Mouse (Mus musculus) layer of hippocampus, adult 11-12 months (tissue): ENCODE results near the gene Hps5.
"Not testable (repeated sequence)": the region's sequence is repeated elsewhere in the genome, so short reads cannot be mapped to it uniquely, and the experiment has no call there.

Experiments used
- DNase-seq: peaks from one replicate; pipeline ENCODE4 v3.0.0; 2022; ENCODE audit warnings: low spot score

Hps5 gene

DNA sequence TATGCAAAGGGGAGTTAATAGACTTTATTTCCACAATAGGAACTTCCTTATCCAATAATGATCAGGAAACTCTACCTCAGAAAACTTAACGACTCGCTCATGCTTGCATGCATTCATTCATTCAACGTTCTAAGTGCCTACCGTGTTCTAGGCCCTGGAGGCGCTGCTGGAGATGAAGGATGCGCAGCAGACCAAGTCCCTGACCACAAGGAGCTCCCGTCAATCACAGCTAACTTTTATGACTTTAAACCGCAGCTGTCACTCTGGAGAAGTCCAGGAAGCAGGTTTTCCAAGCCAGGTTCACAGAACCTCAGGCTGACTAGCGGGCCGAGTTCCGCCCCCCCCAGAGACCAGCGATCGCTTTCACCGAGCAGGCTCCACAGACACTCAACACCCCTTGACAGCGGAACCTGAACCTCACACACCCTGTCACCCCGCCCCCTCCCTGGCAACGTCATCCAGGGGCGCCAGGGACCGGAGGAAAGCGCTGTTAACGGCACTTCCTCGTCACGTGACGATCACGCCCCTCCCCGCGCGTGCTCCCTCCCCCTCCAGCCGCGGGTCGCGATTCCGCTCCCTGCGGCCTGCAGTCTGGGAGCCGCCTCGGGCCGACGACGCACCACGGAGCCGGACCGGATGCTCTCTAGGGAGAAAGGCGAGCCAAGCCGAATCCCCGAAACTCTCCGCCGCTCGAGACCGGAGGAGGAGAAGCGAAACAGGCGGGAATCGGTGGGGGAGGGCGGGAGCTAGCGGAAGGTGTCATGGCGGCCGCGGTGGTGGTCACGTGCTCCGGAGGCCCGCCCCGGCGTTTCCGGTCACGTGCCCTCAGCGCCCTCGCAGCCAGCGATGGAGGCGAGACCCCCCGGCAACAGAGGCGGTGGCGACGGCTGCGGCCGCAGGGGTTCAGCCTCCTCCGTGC, at the start of gene Hps5, which contains the start of gene Gtf2h1:
Gene Hps5, minus strand, starts transcription at position 778 of the 919 bp plus-strand sequence.
Gene Gtf2h1, plus strand, starts transcription at position 817 of the 919 bp plus-strand sequence.
- peak; percentile 97 for DNase-seq

DNA sequence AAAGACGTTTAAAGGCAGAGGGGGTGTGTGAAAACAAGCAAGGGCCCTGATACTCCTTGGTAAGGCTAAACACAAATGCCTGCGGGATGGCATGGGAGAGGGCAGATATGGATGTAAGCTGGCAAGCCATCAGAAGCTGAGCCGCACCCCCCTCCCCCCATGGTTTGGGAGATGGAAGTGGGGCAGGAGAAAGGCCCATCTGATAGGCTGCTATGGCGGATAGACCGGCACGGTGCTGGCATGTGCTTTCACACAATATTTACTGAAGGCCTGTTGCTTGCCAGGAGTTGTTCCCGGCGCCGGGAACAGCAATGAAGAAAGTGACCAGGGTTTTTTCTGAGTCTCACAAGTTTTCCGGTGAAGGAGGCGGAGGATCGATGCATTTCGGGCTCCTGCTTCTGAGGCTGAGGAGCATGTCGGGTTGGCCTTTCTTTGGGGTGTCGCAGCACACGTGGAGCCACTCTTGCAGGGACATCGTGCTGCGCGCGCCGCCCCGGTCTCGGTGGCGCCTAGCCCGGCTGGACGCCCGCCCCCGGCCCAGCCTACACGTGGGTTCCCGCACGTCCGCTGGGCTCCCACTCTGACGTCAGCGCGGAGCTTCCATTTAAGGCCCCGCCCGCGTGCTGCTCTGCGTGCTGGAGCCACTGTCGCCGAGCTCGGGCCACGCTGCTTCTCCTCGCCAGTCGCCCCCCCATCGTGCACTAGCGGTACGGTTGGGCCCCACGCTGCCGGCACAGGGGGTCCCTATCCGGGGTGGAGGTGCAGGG, 49.5 kb upstream of the Hps5 start:
- peak; percentile 91 for DNase-seq

DNA sequence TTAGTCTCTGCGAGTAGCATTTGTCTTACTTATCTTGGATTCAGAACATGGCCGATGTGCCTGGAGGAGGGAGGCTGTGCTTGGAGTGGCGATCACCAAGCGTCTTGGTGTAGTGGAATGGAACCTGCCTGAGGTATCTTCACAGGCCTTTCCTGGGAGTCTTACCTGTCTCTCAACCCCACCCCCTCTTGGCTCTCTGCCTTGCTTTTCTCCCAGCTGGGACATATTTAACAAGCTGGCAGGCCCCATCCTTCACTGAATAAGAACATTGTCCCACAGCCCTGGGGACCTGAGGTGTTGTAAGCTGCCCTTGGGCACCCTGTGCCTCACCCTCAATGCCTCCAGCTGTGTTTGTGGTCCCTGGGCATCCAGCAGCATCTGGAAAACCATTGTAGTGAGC, 47.7 kb upstream of the Hps5 start:
- DNase-seq = no peak

DNA sequence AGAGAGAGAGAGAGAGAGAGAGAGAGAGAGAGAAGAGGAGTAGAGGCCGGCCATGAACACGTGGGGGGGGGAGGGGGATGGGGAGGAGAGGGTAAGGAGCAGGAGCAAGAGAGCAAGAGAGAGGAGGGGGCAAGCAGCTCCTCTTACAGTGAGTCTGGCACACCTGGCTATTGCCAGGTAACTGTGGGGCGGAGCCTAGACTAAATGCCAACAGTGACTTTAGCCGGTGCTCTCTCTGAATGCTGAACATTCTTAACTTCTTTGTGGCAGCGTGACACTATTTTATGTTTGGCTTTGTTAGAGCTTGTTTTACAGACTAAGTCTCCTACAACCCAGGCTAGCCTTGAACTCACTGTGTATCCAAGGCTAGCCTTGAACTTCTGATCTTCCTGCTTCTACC, 46.4 kb upstream of the Hps5 start:
- no peak for DNase-seq

DNA sequence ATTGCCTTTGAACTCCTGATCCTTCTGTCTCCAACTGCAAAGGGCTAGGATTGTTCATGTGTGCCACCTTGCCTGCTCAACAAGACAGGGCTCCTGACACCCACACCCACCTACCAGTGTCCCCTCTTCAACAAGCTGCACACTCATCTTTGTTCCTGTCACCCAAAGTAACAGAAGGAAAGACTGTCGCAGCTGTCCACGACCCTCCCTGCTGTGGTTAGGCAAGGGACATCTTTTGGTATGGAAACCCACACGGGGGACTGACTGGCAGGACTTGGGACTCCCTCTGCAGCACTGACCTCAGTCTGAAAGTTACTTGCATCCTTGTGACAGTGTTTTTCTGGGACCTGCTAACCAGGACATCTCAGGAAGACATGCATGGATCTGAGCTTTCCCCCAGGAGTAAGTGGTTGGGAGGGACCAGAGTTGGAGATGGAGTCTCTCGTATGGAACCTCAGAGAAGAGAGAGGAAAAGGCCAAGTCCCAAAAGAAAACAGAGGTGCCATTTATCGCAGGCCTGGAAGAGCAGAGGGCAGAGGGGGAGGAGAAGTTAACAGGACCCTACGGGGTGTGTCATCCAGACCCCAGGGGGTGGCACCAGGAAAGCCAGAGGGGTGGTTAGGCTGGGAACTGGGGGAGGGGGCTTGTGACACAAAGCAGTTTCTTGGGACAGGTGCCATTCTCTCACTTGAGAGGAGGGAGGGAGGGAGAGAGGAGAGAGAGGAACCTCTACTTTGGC, 45.1 kb upstream of the Hps5 start, which contains the start of gene Ldha:
Gene Ldha, plus strand, starts transcription at position 689 of the 739 bp plus-strand sequence.
- DNase-seq = no peak

DNA sequence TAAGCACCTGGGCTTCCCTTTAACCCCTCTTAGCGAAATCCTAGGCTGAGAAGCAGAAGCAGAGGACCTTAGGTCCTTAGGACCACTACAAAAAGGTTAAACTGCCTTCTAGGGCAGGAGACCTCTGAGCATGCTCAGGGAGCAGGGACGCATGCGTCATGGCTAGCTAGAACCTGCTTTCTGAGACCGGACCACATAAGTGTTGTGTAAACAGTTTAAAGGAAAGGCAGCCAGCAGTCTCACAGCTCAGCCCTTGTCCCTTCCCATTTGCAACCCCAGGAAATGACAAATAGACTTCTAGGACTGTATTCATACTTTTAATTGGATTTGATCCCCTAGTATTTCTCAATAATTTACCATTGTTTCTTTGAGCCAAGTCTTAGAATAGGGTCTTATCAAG, 44.5 kb upstream of the Hps5 start:
- DNase-seq = no peak

DNA sequence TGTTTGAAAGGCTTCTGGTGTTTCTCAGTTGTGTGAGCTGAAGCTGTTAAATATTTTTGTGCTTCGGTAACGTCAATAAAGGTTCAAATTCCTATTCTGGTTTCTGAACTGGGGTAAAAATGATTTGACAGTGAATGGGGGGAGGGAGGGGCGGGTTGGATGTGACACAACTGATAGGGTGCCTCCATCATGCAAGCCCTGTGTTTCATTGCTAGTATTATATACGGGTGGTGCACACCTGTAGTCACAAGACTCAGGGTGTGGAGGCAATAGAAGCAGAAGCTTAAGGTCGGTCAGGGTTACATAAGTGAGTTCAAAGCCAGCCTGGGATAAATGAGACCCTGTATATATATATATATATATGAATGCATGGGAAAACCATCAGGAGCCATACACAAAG, 44.0 kb upstream of the Hps5 start:
- no peak for DNase-seq

DNA sequence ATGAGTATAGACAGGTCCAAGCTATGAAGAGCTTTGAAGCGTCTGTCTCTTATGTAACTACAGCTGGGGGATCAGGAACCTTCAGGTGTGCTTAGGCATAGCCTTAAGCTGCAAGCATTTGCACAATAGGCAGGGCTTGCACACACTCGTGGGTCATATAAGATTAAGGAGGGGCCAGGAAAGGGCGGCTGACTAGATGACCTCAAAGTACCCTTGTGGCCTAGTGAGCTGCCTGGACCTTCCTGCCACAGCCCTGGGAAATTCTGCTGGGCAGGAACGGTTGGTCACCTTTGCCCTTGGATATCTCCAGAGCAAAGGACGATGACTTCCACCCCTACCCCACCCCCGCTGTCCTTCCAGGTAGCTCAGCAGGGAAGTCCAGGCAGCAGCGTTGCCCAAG, 43.6 kb upstream of the Hps5 start:
- no peak for DNase-seq

DNA sequence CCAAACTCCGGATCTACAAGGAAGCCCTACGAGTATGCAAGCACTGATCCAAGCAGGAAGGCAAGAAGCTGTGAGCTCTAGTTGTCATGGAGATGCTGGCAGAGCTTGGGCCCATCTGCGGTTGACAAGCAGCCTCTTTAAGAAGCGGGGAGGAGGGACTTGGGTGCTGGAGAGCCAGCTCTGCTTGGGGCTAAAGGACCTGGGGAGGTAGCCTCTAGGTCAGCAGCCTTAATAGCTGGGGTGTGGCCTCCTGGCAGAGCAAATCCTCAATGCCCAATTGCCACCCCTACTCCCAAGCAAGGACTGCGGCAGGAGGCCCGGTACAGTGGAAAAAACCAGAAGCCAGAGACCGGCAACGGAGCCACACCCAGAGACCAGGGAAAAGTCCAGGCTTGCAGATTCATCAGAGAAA, 43.0 kb upstream of the Hps5 start:
- peak; percentile 80 for DNase-seq

DNA sequence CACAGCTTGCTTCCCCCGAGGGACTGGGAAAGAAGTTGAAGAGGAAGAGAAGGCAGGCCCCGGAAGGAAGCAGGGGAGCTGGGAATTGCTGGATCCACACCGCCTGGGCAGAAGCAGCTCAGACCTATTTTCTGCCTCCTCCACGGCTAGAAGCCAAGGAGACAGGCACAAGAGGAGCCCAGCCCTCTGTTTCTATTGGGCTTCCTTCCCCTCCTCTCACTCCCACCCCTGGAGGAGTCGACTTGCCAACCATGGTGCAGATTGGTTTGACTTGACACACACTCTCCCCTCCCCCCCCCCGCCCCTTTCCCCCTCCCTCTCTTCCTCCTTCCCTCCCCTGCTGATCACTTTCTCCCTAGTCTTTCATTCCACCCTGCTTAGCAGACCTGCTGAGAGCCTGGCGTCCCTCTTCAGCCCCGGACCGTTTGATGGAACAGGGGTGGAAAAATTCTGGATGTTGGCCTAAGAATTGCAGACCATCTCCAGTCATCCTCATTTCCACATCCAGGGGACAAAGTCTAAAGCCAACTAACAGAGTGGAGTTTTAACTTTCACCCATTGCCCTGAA, 42.3 kb upstream of the Hps5 start:
- DNase-seq = no peak

DNA sequence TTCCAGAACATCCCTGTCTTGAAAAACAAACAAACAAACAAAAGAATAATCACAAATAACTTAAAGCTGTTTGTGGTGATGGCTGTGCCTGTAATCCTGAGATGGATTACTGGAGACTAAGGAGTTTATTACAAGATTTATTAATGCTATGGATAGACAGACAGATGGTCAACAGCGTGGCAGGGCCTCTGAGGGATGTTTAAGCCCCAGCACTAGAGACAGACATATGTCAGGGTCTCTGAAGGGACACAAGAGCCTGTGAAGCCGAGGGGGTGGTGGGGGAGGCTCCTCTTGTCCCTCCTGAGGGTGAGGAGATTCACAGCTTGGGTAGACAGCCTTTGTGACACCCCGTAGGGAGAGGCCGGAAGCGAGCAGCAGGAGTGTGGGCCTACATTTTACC, 41.2 kb upstream of the Hps5 start:
- no peak for DNase-seq

DNA sequence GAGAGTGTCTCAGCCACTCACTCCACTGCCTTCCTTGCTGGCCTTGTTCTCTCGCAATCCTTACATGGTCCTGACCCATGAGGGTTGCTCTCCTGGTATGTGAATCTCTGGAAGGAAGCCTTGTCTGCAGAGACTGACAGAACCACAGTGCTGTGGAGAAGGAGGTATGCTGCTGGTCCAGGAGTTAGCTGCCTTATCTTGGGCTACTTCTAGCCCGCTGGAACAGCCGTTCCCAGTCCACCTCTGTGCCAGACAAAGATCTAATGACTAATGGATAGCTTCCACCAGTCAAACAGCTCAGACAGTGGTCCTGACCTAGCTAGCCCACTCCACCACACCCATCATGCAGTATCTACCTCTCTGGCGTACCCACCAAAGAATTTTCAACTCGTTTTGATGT, 40.5 kb upstream of the Hps5 start:
- no peak for DNase-seq

DNA sequence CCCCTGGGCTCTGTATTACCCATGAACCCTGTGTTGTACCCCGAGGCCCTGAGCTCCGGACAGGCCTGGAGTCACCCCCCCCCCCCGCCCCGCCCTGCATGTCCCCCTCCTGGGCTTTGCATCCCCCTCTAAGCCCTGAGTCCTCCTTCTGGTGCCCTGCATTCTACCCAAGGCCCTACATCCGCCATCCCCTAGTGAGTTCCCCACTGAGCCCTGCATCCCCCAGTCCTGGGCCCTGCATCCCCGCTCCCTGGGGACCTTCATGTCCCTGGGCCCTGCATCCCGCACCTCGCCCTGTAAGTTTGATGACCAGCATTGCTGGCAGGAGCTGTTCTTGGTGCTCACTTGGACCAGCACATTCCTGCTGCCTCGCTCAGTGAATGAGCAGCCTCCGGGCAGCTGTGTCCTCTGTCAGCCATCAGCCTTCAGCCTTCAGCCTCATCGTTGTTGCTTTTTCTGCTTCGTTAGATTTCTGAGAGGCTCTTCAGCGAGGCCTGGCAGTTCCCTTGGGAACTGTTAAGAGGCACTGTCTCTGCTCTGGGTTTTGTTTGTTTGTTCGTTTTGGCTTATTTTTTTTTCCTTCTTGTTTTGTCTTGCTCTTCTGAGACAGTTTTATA, 39.2 kb upstream of the Hps5 start:
- no peak for DNase-seq

DNA sequence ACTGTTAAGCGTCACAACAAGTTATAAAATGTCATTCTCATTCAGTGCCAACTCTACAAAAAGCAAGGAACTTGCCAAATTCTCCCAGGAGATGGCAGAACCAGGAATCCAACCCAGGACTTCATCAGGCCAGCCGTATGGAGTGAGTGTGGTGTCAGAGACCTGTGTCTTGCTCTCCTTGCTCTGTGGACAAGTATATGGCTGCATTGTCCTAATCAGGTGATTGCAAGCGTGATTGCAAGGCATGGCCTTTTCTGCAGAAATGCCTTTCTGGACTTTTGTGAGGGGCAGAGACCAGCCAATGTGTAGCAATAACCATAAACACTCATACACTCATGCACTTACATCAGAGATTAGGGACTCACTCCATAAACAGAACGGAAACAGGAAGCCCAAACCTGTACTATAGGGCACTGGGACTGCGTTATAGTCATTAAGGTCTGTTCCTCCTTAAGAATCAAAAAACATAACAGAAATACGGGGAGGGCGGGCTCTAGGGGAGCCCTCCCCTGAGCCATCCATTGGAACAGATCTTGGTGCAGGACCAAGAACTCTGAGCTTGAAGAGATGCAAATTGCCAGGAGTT, 37.9 kb upstream of the Hps5 start:
- no peak for DNase-seq

DNA sequence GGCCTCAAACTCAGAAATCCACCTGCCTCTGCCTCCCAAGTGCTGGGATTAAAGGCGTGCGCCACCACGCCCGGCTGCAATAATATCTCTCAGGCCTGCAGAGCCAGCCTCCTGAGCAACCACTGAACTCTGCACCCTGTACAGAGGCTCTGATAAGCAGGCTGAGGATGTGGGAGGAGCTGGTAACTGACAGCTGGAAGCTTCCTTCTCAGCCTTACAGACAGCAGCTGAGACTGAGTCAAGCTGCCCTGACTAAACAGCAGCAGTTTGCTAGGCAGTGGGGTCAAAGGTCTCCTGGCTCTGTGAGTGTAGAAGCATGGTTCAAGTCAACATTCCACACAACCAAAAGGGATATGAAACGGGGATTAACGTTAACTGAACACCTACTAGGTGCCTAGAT, 37.4 kb upstream of the Hps5 start:
- no peak for DNase-seq

DNA sequence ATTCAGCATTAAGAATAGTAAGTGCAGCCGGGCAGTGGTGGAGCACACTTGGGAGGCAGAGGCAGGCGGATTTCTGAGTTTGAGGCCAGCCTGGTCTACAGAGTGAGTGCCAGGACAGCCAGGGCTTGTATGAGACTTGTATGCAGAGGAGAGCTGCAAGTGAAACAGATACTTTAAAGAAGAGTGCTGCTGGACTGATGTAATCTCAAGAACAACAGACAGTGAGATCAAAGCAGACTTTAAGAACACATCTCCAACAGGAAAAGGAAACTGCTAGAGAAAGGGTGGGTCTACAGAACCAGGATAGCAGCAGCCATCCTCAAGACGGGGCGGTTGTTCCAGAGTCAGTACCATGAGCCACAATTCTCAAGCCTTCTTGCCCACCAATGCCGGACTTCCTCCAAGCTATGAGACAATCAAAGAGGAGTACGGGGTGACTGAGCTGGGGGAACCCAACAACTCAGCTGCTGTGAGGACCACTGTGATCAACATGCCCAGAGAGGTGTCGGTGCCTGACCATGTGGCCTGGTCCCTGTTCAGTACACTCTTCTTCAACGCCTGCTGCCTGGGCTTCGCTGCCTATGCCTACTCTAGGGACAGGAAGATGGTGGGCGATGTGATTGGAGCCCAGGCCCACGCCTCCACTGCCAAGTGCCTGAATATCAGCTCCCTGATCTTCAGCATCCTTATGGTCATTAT, 36.4 kb upstream of the Hps5 start:
- not testable (repeated sequence) for DNase-seq

DNA sequence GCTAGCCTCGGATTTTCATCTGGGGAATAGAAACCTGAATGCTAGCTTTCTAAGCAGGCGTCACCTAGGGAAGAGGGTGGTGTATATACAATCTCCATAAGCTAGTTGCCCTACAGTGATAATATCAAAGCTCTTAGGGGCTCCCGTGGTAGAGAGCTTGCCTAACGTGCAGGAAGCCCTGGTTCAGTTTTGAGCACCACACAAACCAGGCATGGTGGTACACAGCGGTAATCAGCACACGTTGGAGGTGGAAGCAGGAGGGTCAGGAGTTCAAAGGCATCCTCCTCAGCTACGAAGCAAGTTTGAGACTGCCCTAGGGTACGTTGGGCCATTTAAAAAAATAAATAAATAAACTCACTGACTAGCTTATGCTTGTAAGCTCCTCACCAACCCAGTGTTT, 35.8 kb upstream of the Hps5 start:
- no peak for DNase-seq

DNA sequence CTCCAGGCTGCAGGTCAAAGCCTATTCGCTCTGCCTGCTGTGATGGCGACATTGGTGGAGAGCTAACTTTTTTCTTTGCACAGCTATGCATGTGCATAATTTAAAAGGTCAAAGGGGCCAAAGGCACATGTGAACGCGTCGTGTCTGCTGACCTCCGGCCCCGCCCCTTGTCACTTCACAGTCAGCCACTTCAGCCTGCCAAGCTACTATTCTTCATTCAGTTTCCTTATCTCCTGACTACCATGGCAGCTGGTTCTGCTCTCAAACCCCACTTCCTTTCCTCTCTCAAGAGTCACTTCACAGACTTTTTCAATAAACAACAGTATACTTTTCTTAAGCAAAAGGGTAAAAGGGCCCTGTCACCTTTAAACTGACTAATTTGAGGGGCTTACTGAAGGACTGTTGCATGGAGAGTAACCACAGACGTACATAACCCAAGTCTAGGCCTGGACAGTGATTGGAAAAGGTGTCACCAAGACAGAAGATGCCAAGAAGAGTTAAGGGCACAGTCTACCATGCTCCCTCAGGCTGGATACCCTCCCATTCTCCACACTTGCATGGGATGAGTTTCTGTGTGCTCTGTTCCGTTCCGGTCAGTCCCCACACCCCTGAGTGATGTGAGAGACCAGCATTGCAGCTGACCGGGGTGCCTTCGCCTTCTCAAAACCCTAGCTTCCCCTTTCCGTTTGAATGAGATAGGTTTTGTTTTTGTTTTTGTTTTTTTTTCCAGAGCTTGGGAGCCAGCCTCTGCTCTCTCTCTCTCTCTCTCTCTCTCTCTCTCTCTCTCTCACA, 35.1 kb upstream of the Hps5 start:
- DNase-seq = no peak

DNA sequence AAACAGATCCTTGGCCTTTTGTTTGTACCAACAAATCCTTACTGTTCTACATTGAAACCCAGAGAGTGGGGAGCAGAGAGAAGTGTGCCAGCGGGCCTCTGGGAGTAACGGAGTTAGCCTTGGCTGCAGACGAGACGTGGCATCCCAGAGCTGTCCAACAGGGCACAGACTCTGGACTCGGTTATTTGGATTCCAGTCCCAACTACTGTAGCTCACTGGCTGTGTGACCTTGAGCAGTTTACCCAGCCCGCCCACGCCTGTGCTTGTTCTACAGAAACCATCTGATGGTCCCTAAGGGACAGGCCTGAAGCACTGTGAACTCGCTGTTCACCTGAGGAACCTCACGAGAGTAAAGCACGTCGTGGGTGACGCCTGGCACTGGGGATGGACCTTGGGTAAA, 34.0 kb upstream of the Hps5 start:
- no peak for DNase-seq

DNA sequence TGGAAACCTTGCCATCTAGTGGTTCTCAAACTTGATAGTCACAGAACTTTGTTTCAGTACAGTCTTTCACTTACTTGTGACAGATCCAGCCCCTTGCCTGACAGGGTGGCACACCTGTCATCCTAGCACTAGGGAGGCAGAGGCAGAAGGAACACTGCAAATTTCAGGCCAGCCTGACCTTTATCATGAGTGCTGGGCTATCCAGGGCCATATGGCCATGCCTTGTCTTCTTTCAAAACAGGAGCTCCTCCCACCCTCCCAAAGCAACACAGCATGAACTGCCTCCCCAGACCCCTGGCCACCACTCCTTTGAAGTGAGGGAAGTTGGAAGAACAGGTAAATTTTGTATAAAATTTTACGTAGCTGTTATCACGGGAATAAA, 31.9 kb upstream of the Hps5 start:
- DNase-seq = no peak
